Mouse (Mus musculus) liver, embryonic 14.5 days (tissue): ENCODE results near the gene Prx.

Experiments
- CTCF ChIP-seq: IDR thresholded peaks from 2 replicates; pipeline ENCODE4 v1.5.1; 2016; ENCODE audit warnings: antibody characterized with exemption, low read depth, control low read depth
- EP300 ChIP-seq: IDR thresholded peaks from 2 replicates; pipeline ENCODE4 v1.6.1; 2016; ENCODE audit warnings: antibody characterized with exemption, low read depth

DNA sequence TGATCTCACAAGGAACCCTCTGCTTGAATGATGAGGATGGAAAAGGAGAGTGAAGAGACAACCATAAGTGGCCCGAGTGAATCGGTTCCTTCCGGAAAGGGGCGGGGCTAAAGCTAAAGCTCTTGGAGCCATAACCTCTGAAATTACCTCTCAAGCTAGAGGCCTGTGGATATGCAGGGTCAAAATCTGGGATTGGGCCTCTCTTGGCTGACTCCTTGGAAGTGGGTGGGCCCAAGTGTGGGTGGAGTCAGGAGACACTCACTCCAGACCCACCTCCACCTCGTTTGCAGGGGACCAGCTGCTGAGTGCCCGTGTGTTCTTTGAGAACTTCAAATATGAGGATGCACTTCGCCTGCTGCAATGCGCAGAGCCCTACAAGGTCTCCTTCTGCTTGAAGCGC, 15.8 kb downstream of the Prx start:
- TF ChIP-seq EP300: no peak
- TF ChIP-seq CTCF: no peak
